Mouse (Mus musculus) lung, adult 2 months (tissue): ENCODE measurements around the gene Slc24a4.

Source experiments
- CTCF ChIP-seq: fragments of 200-500 bp; IDR thresholded peaks from 2 replicates; pipeline ENCODE4 v1.5.1; 2011; ENCODE audit warnings: mild to moderate bottlenecking, low read length, control low read depth; ENCODE audit not compliant: insufficient read depth
- POLR2A ChIP-seq: fragments of 200-500 bp; IDR thresholded peaks from 2 replicates; pipeline ENCODE4 v1.6.1; 2011; ENCODE audit warnings: low read depth, mild to moderate bottlenecking, control low read depth, low read length, borderline replicate concordance; ENCODE audit errors: extremely low read depth

DNA sequence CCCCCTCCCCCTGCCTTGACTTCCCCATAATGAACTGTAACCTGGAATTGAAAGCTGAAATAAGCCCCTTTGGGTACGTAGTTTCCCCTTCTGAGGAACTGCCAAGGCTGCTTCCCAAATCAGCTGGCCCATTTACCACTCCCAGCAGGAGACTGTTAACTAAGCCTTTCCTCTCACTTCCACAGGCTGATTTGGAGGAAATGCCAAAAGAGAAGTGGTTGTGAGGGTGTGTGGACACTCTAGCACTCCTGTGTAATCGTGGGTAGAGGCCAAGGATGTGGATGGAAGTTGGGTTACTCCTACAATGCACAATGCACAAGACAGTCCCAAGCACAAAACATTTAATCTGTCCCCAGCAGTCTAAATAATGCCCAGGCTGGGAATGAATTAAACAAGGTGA lies 153.6 kb downstream of the Slc24a4 start:
- TF ChIP-seq CTCF (no peak), POLR2A (no peak)
